Mouse (Mus musculus): ENCODE data around the gene Stra6l. TPM values are rescaled to one million over a fixed set of nuclear protein-coding genes. Genes with fewer than 3 reads are reported as not detected.

Gene Stra6l
- polyA plus RNA-seq, 1 experiment from 2014 or later, result 2.8 TPM

GRCm38 (mm10) chr4:45819208-45819931 is 29.1 kb upstream of the Stra6l start:
- Histone ChIP-seq H3K27ac (replicated peaks; ENCODE audit: low read depth, low read length) (peak overlapping the region; percentile 25; the same call in 1 of the 2 replicates), H3K9me3 (ENCODE audit: control insufficient read depth, low read length) (no peaks in the 10 kb centered on the region), H3K36me3 (ENCODE audit: control insufficient read depth, insufficient read depth, low read length) (no peaks in the 10 kb centered on the region), H3K4me2 (ENCODE audit: low read depth, severe bottlenecking) (peak overlapping the region; percentile 56), H3K9ac (ENCODE audit: low read length) (no peak overlapping the region), H3K27me3 (ENCODE audit: control insufficient read depth, insufficient read depth, low read length) (peaks cover 5% of the 10 kb centered on the region), H3K4me1 (ENCODE audit: control insufficient read depth, insufficient read depth, low read length) (peaks cover 18% of the 10 kb centered on the region), H3K4me3 (ENCODE audit: low read depth, low read length) (0 out of 2 replicates have a peak overlapping the region, but pooled peaks have one; percentile 11)
- WGBS, result under 1% methylated on average over 17 of the region's 17 CpGs
- peak; percentile 77 for DNase-seq (ENCODE audit: low spot score)
- peak; percentile 19; the same call in 1 of the 2 replicates for ATAC-seq (ENCODE audit: insufficient number of reproducible peaks, low FRiP score, low TSS enrichment, low read depth)

- peaks cover 14% of the 10 kb centered on the region for H3K27me3 ChIP-seq (ENCODE audit: control insufficient read depth, insufficient read depth, low read length)
- H3K4me3 ChIP-seq (ENCODE audit: low read depth, low read length), result no peak overlapping the region
- 0 out of 2 replicates have a peak overlapping the region, but pooled peaks have one; percentile 25 for H3K27ac ChIP-seq (replicated peaks; ENCODE audit: low read depth, low read length)
- peaks cover 23% of the 10 kb centered on the region for H3K4me1 ChIP-seq (ENCODE audit: control insufficient read depth, insufficient read depth, low read length)
- 38% methylated on average over 8 of the region's 8 CpGs for WGBS
- no peaks in the 10 kb centered on the region for H3K36me3 ChIP-seq (ENCODE audit: control insufficient read depth, insufficient read depth, low read length)
- peak overlapping the region; percentile 56; the same call in 1 of the 2 replicates for H3K4me2 ChIP-seq (ENCODE audit: low read depth, severe bottlenecking)
- no peak for ATAC-seq (ENCODE audit: insufficient number of reproducible peaks, low FRiP score, low TSS enrichment, low read depth)
- H3K9me3 ChIP-seq (ENCODE audit: control insufficient read depth, low read length), result no peaks in the 10 kb centered on the region
- no peak overlapping the region for H3K9ac ChIP-seq (ENCODE audit: low read length)
- peak; percentile 90 for DNase-seq (ENCODE audit: low spot score)
These were observed 28.2 kb upstream of the Stra6l start for GRCm38 (mm10) chr4:45820074-45820830.

GRCm38 (mm10) chr4:45821995-45822394 is 26.5 kb upstream of the Stra6l start:
- Histone ChIP-seq H3K4me3 (ENCODE audit: low read depth, low read length) (no peak overlapping the region), H3K36me3 (ENCODE audit: control insufficient read depth, insufficient read depth, low read length) (no peaks in the 10 kb centered on the region), H3K27ac (replicated peaks; ENCODE audit: low read depth, low read length) (no peak overlapping the region), H3K27me3 (ENCODE audit: control insufficient read depth, insufficient read depth, low read length) (peaks cover 31% of the 10 kb centered on the region), H3K4me2 (ENCODE audit: low read depth, severe bottlenecking) (no peak overlapping the region), H3K4me1 (ENCODE audit: control insufficient read depth, insufficient read depth, low read length) (peaks cover 30% of the 10 kb centered on the region), H3K9me3 (ENCODE audit: control insufficient read depth, low read length) (no peaks in the 10 kb centered on the region), H3K9ac (ENCODE audit: low read length) (no peak overlapping the region)
- WGBS, result 19% methylated on average over 3 of the region's 3 CpGs
- ATAC-seq (ENCODE audit: insufficient number of reproducible peaks, low FRiP score, low TSS enrichment, low read depth), result no peak
- DNase-seq (ENCODE audit: low spot score), result no peak

- Histone ChIP-seq H3K4me2 (ENCODE audit: low read depth, severe bottlenecking) (no peak overlapping the region), H3K4me3 (ENCODE audit: low read depth, low read length) (no peak overlapping the region), H3K4me1 (ENCODE audit: control insufficient read depth, insufficient read depth, low read length) (peaks cover 30% of the 10 kb centered on the region), H3K27ac (replicated peaks; ENCODE audit: low read depth, low read length) (no peak overlapping the region), H3K36me3 (ENCODE audit: control insufficient read depth, insufficient read depth, low read length) (no peaks in the 10 kb centered on the region), H3K9me3 (ENCODE audit: control insufficient read depth, low read length) (no peaks in the 10 kb centered on the region), H3K9ac (ENCODE audit: low read length) (no peak overlapping the region), H3K27me3 (ENCODE audit: control insufficient read depth, insufficient read depth, low read length) (peaks cover 41% of the 10 kb centered on the region)
- ATAC-seq (ENCODE audit: insufficient number of reproducible peaks, low FRiP score, low TSS enrichment, low read depth) (no peak), DNase-seq (ENCODE audit: low spot score) (peak; percentile 42)
- WGBS, result 22% methylated on average over 11 of the region's 11 CpGs
These were observed 25.5 kb upstream of the Stra6l start for GRCm38 (mm10) chr4:45822781-45823575.

GRCm38 (mm10) chr4:45824049-45824760 is 24.3 kb upstream of the Stra6l start:
- Histone ChIP-seq H3K27ac (replicated peaks; ENCODE audit: low read depth, low read length) (no peak overlapping the region), H3K9ac (ENCODE audit: low read length) (no peak overlapping the region), H3K4me3 (ENCODE audit: low read depth, low read length) (no peak overlapping the region), H3K36me3 (ENCODE audit: control insufficient read depth, insufficient read depth, low read length) (no peaks in the 10 kb centered on the region), H3K27me3 (ENCODE audit: control insufficient read depth, insufficient read depth, low read length) (peaks cover 51% of the 10 kb centered on the region), H3K9me3 (ENCODE audit: control insufficient read depth, low read length) (no peaks in the 10 kb centered on the region), H3K4me1 (ENCODE audit: control insufficient read depth, insufficient read depth, low read length) (peaks cover 29% of the 10 kb centered on the region), H3K4me2 (ENCODE audit: low read depth, severe bottlenecking) (no peak overlapping the region)
- ATAC-seq (ENCODE audit: insufficient number of reproducible peaks, low FRiP score, low TSS enrichment, low read depth), result no peak
- 3% methylated on average over 10 of the region's 10 CpGs for WGBS
- DNase-seq (ENCODE audit: low spot score), result peak; percentile 40

- Histone ChIP-seq H3K4me2 (ENCODE audit: low read depth, severe bottlenecking) (no peak overlapping the region), H3K9ac (ENCODE audit: low read length) (no peak overlapping the region), H3K4me3 (ENCODE audit: low read depth, low read length) (no peak overlapping the region), H3K9me3 (ENCODE audit: control insufficient read depth, low read length) (no peaks in the 10 kb centered on the region), H3K27ac (replicated peaks; ENCODE audit: low read depth, low read length) (no peak overlapping the region), H3K4me1 (ENCODE audit: control insufficient read depth, insufficient read depth, low read length) (peaks cover 22% of the 10 kb centered on the region), H3K36me3 (ENCODE audit: control insufficient read depth, insufficient read depth, low read length) (no peaks in the 10 kb centered on the region), H3K27me3 (ENCODE audit: control insufficient read depth, insufficient read depth, low read length) (peaks cover 56% of the 10 kb centered on the region)
- WGBS, result 29% methylated on average over 14 of the region's 14 CpGs
- no peak for ATAC-seq (ENCODE audit: insufficient number of reproducible peaks, low FRiP score, low TSS enrichment, low read depth)
- peak; percentile 34 for DNase-seq (ENCODE audit: low spot score)
These were observed 23.5 kb upstream of the Stra6l start for GRCm38 (mm10) chr4:45824761-45825556.

GRCm38 (mm10) chr4:45826275-45827040 is 22.0 kb upstream of the Stra6l start, which contains the start of gene Igfbpl1:
Gene Igfbpl1 (minus strand): TSS chr4:45826923.
- DNase-seq (ENCODE audit: low spot score) (peak; percentile 52), ATAC-seq (ENCODE audit: insufficient number of reproducible peaks, low FRiP score, low TSS enrichment, low read depth) (no peak)
- Histone ChIP-seq H3K27ac (replicated peaks; ENCODE audit: low read depth, low read length) (no peak within 1 kb of the TSS), H3K36me3 (ENCODE audit: control insufficient read depth, insufficient read depth, low read length) (no peaks in the 10 kb centered on the region), H3K9me3 (ENCODE audit: control insufficient read depth, low read length) (no peaks in the 10 kb centered on the region), H3K9ac (ENCODE audit: low read length) (peak within 1 kb of the TSS; percentile 34; the same call in 1 of the 2 replicates), H3K4me2 (ENCODE audit: low read depth, severe bottlenecking) (peak within 1 kb of the TSS; percentile 80), H3K4me1 (ENCODE audit: control insufficient read depth, insufficient read depth, low read length) (peaks cover 21% of the 10 kb centered on the region), H3K27me3 (ENCODE audit: control insufficient read depth, insufficient read depth, low read length) (peaks cover 59% of the 10 kb centered on the region), H3K4me3 (ENCODE audit: low read depth, low read length) (peak within 1 kb of the TSS; percentile 36)
- WGBS, result 1% methylated on average over 86 of the region's 91 CpGs
